Mouse (Mus musculus) layer of hippocampus, adult 9-11 months (tissue): ENCODE results near the gene Dpp9.
"Not testable (repeated sequence)": the region's sequence is repeated elsewhere in the genome, so short reads cannot be mapped to it uniquely, and the experiment has no call there.

Source experiments
- DNase-seq: peaks from one replicate; pipeline ENCODE4 v3.0.0; 2022

Dpp9 gene

GRCm38 (mm10) chr17:56218377-56219191, at the start of gene Dpp9:
TSS of gene Dpp9 (minus strand) at chr17:56218905.
- DNase-seq: peak; percentile 95

GRCm38 (mm10) chr17:56266271-56266670, 47.6 kb upstream of the Dpp9 start:
- DNase-seq: peak; percentile 88

GRCm38 (mm10) chr17:56265869-56266268, 47.2 kb upstream of the Dpp9 start:
- no peak for DNase-seq

GRCm38 (mm10) chr17:56265011-56265410, 46.3 kb upstream of the Dpp9 start:
- DNase-seq: peak; percentile 61

GRCm38 (mm10) chr17:56264020-56264419, 45.3 kb upstream of the Dpp9 start:
- peak; percentile 86 for DNase-seq

- no peak for DNase-seq
Measured at GRCm38 (mm10) chr17:56262645-56263094, 44.0 kb upstream of the Dpp9 start.

GRCm38 (mm10) chr17:56261166-56261565, 42.5 kb upstream of the Dpp9 start:
- DNase-seq: no peak

GRCm38 (mm10) chr17:56259301-56260037, 40.8 kb upstream of the Dpp9 start:
- DNase-seq: no peak

- not testable (repeated sequence) for DNase-seq
Measured at GRCm38 (mm10) chr17:56258812-56259211, 40.1 kb upstream of the Dpp9 start.

- DNase-seq: not testable (repeated sequence)
Measured at GRCm38 (mm10) chr17:56258269-56258668, 39.6 kb upstream of the Dpp9 start.

GRCm38 (mm10) chr17:56257181-56257894, 38.6 kb upstream of the Dpp9 start:
- no peak for DNase-seq

- peak; percentile 98 for DNase-seq
Measured at GRCm38 (mm10) chr17:56256239-56256881, 37.7 kb upstream of the Dpp9 start, which contains the start of gene Fem1a. TSS of gene Fem1a (plus strand) at chr17:56256810.

GRCm38 (mm10) chr17:56255863-56256238, 37.1 kb upstream of the Dpp9 start:
- DNase-seq: peak; percentile 99

GRCm38 (mm10) chr17:56255429-56255828, 36.7 kb upstream of the Dpp9 start:
- peak; percentile 70 for DNase-seq

GRCm38 (mm10) chr17:56254695-56255094, 36.0 kb upstream of the Dpp9 start:
- no peak for DNase-seq

- DNase-seq: peak; percentile 86
Measured at GRCm38 (mm10) chr17:56251136-56251829, 32.6 kb upstream of the Dpp9 start.

GRCm38 (mm10) chr17:56245608-56246007, 26.9 kb upstream of the Dpp9 start:
- DNase-seq: no peak

GRCm38 (mm10) chr17:56241541-56242401, 23.1 kb upstream of the Dpp9 start:
- DNase-seq: peak; percentile 69

- peak; percentile 92 for DNase-seq
Measured at GRCm38 (mm10) chr17:56233818-56234469, 15.2 kb upstream of the Dpp9 start.

- no peak for DNase-seq
Measured at GRCm38 (mm10) chr17:56233389-56233788, 14.7 kb upstream of the Dpp9 start.
